Mouse (Mus musculus) intestine, embryonic 16.5 days (tissue): ENCODE results near the gene Dapk3. TPM values are rescaled to one million over a fixed set of nuclear protein-coding genes. Genes with fewer than 3 reads are reported as not detected.

Experiments
- ATAC-seq: fragments of 200-750 bp; cut with Nextera tagmentation; 2 replicates; pipeline ENCODE4 v1.8.0; 2017; ENCODE audit warnings: moderate TSS enrichment, moderate library complexity
- H3K27ac ChIP-seq: fragments of 300-500 bp; sonication (generic); 2 replicates; pipeline ENCODE4 v1.5.1; 2014; ENCODE audit warnings: mild to moderate bottlenecking, low read length
- H3K27me3 ChIP-seq: fragments of 300-500 bp; sonication (generic); replicated peaks from 2 replicates; pipeline ENCODE4 v1.6.1; 2014; ENCODE audit warnings: low read length, control low read depth, mixed read lengths; ENCODE audit not compliant: control insufficient read depth, insufficient read depth
- H3K36me3 ChIP-seq: fragments of 300-500 bp; sonication (generic); 2 replicates; pipeline ENCODE4 v1.6.1; 2014; ENCODE audit warnings: low read length, control low read depth; ENCODE audit not compliant: control insufficient read depth, insufficient read depth
- H3K4me1 ChIP-seq: fragments of 300-500 bp; sonication (generic); 2 replicates; pipeline ENCODE4 v1.6.1; 2014; ENCODE audit warnings: low read length, control low read depth, mixed read lengths; ENCODE audit not compliant: control insufficient read depth, insufficient read depth
- H3K4me2 ChIP-seq: fragments of 300-500 bp; sonication (generic); 2 replicates; pipeline ENCODE4 v1.6.1; 2014; ENCODE audit warnings: low read depth, low read length, control low read depth
- H3K4me3 ChIP-seq: fragments of 300-500 bp; sonication (generic); 2 replicates; pipeline ENCODE4 v1.5.1; 2014; ENCODE audit warnings: mild to moderate bottlenecking, low read length
- H3K9ac ChIP-seq: fragments of 300-500 bp; sonication (generic); 2 replicates; pipeline ENCODE4 v1.6.1; 2014; ENCODE audit warnings: low read depth, low read length
- H3K9me3 ChIP-seq: fragments of 300-500 bp; sonication (generic); 2 replicates; pipeline ENCODE4 v1.6.1; 2016; ENCODE audit warnings: low read length, control low read depth; ENCODE audit not compliant: control insufficient read depth
- WGBS: fragments of 180-500 bp; shearing (Covaris S2); extraction: QIAGEN DNeasy Blood & Tissue Kit; methylation state at CpG from one replicate; pipeline ENCODE4 v1.1.7; 2014; 5-methylcytosine and 5-hydroxymethylcytosine counted together
- polyA plus RNA-seq: library from polyadenylated mRNA; unstranded; fragments of >200 nt; fragmentation: Nextera tagmentation; extraction: Ambion mirVana; gene quantifications from 2 replicates; pipeline ENCODE4 v1.2.1, GENCODE M21; 2015

Dapk3 gene
- polyA plus RNA-seq, 1 experiment from 2014 or later: 15.4 TPM

DNA sequence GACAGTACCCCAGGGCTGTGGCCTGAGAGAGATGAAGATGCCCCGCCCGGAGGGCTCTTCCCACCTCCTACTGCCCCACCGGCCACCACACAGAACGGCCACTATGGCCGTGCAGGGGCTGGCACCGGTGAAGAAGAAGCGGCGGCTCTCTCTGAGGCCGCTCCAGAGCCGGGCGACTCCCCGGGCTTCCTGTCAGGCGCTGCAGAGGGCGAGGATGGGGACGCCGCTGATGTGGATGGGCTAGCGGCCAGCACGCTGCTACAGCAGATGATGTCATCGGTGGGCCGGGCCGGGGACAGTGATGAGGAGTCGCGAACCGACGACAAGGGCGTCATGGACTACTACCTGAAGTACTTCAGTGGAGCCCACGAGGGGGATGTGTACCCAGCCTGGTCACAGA is 38.1 kb upstream of the Dapk3 start:
- WGBS: 91% methylated on average over 27 of the region's 27 CpGs
- no peaks in the 10 kb centered on the region for H3K27me3 ChIP-seq
- H3K9me3 ChIP-seq: no peaks in the 10 kb centered on the region
- H3K27ac ChIP-seq: peak overlapping the region; percentile 2; the same call in 1 of the 2 replicates
- H3K4me1 ChIP-seq: peaks cover 48% of the 10 kb centered on the region
- ATAC-seq: no peak
- peak overlapping the region; percentile 48; the same call in 1 of the 2 replicates for H3K4me2 ChIP-seq
- peaks cover 49% of the 10 kb centered on the region for H3K36me3 ChIP-seq
- no peak overlapping the region for H3K4me3 ChIP-seq
- 0 out of 2 replicates have a peak overlapping the region, but pooled peaks have one; percentile 43 for H3K9ac ChIP-seq

DNA sequence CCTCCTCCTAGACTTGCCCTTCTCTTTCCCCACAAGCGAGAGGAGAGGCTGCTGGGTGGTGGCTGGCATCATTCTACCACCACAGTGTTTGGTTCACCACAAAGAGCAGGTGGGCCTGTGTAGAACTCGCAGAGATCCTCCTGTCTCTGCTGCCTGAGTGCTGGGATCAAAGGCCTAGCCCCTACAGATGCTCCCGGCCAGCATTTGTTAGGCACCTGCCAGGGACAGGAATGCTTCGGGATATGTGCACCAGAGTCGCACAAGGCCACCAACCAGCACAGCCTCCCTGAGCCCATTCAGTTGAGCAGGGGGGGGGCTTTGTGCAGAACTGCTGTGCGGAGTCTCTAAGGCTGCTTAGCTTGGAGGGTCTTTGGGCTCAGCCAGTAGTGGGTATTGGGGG is 37.5 kb upstream of the Dapk3 start:
- Histone ChIP-seq H3K9ac (peak overlapping the region; percentile 43), H3K27me3 (no peaks in the 10 kb centered on the region), H3K9me3 (no peaks in the 10 kb centered on the region), H3K27ac (peak overlapping the region; percentile 85), H3K4me3 (peak overlapping the region; percentile 28; the same call in 1 of the 2 replicates), H3K4me2 (peak overlapping the region; percentile 48), H3K4me1 (peaks cover 42% of the 10 kb centered on the region), H3K36me3 (peaks cover 54% of the 10 kb centered on the region)
- WGBS: 83% methylated on average over 6 of the region's 6 CpGs
- ATAC-seq: no peak

DNA sequence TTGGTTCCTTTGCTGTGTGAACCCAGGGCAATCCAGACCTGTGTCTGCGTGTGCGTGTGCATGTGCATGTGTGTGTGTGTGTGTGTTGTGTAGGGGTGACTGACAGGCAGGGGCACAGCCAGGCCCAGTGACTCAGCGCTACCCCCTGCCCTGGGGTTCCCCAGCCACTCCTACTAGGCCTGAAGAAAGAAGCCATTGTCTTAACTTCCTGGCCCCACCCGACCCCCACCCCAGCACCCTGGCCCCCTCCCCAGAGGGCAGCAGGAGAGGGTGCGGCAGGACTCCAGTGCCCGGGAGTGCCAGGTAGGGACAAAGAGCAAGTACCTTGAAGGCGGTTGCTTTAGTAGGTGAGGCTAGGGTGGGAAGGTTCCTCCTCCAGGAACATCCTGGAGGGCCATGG is 37.0 kb upstream of the Dapk3 start:
- peak; percentile 64 for ATAC-seq
- H3K4me3 ChIP-seq: peak overlapping the region; percentile 28
- H3K36me3 ChIP-seq: peaks cover 55% of the 10 kb centered on the region
- peak overlapping the region; percentile 61 for H3K9ac ChIP-seq
- peak overlapping the region; percentile 48 for H3K4me2 ChIP-seq
- H3K4me1 ChIP-seq: peaks cover 38% of the 10 kb centered on the region
- H3K27ac ChIP-seq: peak overlapping the region; percentile 85
- 57% methylated on average over 7 of the region's 7 CpGs for WGBS
- H3K9me3 ChIP-seq: no peaks in the 10 kb centered on the region
- no peaks in the 10 kb centered on the region for H3K27me3 ChIP-seq

DNA sequence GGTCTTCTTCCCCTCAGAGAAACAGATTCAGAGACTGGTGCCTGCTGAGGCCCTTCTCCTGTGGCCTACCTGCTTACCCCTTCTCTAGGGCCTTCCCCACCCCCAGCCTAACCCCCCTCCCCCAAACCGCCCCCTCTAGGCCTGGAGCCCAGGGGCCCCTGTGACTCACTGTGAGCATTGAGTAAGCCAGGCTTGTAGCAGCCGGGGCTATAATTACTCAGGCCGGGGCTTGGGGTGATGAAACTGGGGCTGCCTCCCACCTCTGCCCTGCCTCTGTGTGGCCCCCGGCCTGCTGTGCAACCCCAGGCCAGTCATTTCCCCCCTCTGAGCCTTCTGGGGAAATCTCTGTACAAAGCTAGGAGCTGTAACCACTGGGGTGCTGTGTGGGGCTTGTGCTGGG is 36.5 kb upstream of the Dapk3 start:
- Histone ChIP-seq H3K4me3 (peak overlapping the region; percentile 28), H3K27ac (peak overlapping the region; percentile 85), H3K9ac (peak overlapping the region; percentile 61), H3K27me3 (no peaks in the 10 kb centered on the region), H3K4me2 (peak overlapping the region; percentile 48), H3K4me1 (peaks cover 33% of the 10 kb centered on the region), H3K36me3 (peaks cover 55% of the 10 kb centered on the region), H3K9me3 (no peaks in the 10 kb centered on the region)
- ATAC-seq: peak; percentile 11
- WGBS: 57% methylated on average over 4 of the region's 4 CpGs

DNA sequence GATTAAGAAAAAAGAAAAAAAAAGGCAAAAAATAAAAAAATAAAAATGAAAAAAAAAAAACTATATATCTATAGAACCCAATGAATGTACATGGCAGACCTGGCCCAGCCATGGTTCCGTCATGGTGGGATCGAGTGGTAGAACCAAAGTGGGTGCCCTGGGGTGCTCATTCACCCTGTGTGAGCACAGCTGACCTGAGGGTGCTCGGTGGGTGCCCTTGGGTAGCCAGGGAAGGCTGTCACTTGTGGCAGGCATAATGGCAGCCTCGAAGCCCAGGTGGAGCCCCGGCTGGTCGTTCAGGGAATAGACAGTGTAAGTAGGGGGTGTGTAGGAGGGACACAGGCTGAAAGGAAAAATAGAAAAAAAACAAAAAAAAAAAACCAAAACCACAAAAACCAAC is 31.5 kb upstream of the Dapk3 start:
- no peak for ATAC-seq
- Histone ChIP-seq H3K36me3 (peaks cover 53% of the 10 kb centered on the region), H3K4me3 (no peak overlapping the region), H3K27ac (no peak overlapping the region), H3K9me3 (no peaks in the 10 kb centered on the region), H3K4me2 (no peak overlapping the region), H3K9ac (no peak overlapping the region), H3K4me1 (peaks cover 9% of the 10 kb centered on the region; the same call in 1 of the 2 replicates), H3K27me3 (no peaks in the 10 kb centered on the region)
- WGBS: 74% methylated on average over 6 of the region's 6 CpGs

DNA sequence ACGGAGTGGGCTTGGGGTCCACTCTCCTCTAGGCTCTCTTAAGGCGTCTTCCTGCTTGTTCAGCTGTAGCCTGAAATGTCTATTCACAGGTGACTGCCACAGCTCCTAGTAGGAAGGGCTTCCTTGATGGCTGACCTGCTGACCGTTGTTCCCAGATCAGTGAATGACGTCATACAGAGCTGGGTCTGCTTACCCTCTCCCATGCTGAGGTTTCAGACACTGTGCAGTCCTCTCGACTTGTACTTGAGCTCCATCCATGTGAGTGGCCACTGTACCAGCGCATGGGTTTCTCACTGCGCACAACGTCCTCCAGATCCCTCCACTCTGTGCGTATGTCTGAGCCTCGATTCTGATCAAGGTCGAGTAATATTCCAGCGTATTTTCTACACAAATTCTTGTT is 30.2 kb upstream of the Dapk3 start:
- Histone ChIP-seq H3K27me3 (no peaks in the 10 kb centered on the region), H3K9ac (peak overlapping the region; percentile 3; the same call in 1 of the 2 replicates), H3K4me1 (0 out of 2 replicates have a peak, but pooled peaks cover 3% of the 10 kb centered on the region), H3K27ac (peak overlapping the region; percentile 52), H3K36me3 (peaks cover 49% of the 10 kb centered on the region), H3K4me3 (no peak overlapping the region), H3K9me3 (no peaks in the 10 kb centered on the region), H3K4me2 (no peak overlapping the region)
- peak; percentile 15; the same call in 1 of the 2 replicates for ATAC-seq
- WGBS: 67% methylated on average over 12 of the region's 12 CpGs

DNA sequence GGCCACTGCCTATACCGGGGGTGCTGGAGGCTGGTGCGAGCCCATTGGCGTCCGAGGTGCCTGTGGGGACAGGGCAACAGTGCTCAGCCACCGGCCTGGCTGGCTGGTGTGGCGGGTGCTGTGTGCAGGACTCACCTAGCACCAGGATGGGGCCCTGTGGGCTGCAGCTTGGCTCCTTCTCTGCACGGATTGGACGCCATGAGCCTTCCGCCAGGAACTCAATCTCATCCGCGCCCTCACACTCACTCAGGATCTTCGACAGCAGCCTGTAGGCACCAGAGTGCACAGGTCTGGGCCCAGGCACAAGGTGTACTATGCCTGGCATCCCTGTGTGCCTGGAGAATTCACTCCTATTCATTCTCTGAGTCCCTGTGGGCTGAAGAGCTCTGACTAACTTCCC is 28.5 kb upstream of the Dapk3 start:
- Histone ChIP-seq H3K9ac (peak overlapping the region; percentile 21; the same call in 1 of the 2 replicates), H3K27ac (peak overlapping the region; percentile 18; the same call in 1 of the 2 replicates), H3K4me1 (0 out of 2 replicates have a peak, but pooled peaks cover 10% of the 10 kb centered on the region), H3K4me3 (no peak overlapping the region), H3K9me3 (no peaks in the 10 kb centered on the region), H3K4me2 (no peak overlapping the region), H3K36me3 (peaks cover 43% of the 10 kb centered on the region), H3K27me3 (no peaks in the 10 kb centered on the region)
- ATAC-seq: no peak
- 87% methylated on average over 12 of the region's 12 CpGs for WGBS

DNA sequence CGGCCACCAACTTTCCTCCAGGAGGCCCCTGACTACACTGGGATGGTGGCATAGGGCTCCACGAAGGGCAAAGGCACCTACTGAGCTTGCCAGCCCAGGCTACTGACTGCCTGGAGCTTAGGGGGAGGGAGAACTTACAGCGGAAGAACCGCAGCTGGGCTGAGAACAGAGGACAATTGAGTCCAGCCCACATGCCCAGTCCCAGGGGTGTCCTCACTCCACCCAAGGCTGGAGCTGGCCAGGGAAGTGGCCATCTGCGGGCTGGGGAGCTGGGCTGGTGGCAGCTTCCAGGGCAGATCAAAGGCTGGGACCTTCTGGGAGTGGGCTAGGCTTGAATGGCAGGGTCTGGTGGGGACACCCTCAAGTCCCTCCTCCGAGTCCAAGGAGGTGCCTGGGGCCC is 28.1 kb upstream of the Dapk3 start:
- peak overlapping the region; percentile 21; the same call in 1 of the 2 replicates for H3K9ac ChIP-seq
- no peak for ATAC-seq

DNA sequence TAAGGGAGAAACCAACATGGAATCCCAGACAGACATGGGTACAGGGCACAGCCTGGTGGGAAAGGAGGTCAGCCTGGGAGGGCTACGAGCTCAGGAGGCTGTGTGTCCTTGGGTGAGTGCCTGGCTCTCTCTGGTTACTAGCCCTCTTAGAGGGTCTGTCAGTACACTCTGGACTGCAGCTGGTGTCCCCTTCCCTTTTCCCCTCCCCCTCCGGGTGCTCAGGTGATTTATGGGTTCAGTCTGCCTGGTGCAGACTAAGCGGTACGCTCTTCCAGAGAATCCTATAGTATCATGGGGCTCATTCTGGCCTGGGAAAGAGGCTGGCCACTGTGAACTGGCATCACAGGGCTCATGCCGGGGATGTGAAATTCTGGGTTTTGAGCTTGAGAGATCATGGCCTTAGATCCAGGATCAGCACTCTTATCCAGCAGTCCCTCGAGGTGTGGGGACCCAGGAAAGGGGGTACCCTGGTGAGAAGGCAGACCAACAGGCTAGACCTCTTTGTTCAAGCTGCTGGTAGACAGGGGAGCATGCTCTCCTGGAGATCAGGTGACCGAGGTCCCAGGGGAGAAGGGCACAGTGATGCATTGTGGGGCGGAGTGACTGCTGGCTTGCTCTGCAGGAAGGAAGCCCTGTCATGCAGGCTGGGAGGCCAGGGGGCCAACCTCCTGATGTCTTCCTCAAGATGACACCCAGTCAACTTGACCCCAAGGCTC is 21.0 kb upstream of the Dapk3 start:
- Histone ChIP-seq H3K36me3 (peaks cover 22% of the 10 kb centered on the region), H3K27ac (no peak overlapping the region), H3K27me3 (no peaks in the 10 kb centered on the region), H3K9me3 (no peaks in the 10 kb centered on the region), H3K4me1 (peaks cover 36% of the 10 kb centered on the region), H3K4me3 (no peak overlapping the region), H3K9ac (no peak overlapping the region), H3K4me2 (no peak overlapping the region)
- 72% methylated on average over 8 of the region's 8 CpGs for WGBS
- no peak for ATAC-seq

More for the DNA sequence above, 28.1 kb upstream of the Dapk3 start:
- no peaks in the 10 kb centered on the region for H3K27me3 ChIP-seq
- WGBS: 81% methylated on average over 6 of the region's 6 CpGs
- H3K9me3 ChIP-seq: no peaks in the 10 kb centered on the region
- peaks cover 43% of the 10 kb centered on the region for H3K36me3 ChIP-seq
- no peak overlapping the region for H3K4me2 ChIP-seq
- H3K4me3 ChIP-seq: no peak overlapping the region
- peak overlapping the region; percentile 18; the same call in 1 of the 2 replicates for H3K27ac ChIP-seq
- peaks cover 12% of the 10 kb centered on the region; the same call in 1 of the 2 replicates for H3K4me1 ChIP-seq
